Mouse (Mus musculus): ENCODE results near the gene Hint1.
A peak's percentile ranks its signal among the peaks of the same experiment; 100 is the strongest.

Gene Hint1

DNA sequence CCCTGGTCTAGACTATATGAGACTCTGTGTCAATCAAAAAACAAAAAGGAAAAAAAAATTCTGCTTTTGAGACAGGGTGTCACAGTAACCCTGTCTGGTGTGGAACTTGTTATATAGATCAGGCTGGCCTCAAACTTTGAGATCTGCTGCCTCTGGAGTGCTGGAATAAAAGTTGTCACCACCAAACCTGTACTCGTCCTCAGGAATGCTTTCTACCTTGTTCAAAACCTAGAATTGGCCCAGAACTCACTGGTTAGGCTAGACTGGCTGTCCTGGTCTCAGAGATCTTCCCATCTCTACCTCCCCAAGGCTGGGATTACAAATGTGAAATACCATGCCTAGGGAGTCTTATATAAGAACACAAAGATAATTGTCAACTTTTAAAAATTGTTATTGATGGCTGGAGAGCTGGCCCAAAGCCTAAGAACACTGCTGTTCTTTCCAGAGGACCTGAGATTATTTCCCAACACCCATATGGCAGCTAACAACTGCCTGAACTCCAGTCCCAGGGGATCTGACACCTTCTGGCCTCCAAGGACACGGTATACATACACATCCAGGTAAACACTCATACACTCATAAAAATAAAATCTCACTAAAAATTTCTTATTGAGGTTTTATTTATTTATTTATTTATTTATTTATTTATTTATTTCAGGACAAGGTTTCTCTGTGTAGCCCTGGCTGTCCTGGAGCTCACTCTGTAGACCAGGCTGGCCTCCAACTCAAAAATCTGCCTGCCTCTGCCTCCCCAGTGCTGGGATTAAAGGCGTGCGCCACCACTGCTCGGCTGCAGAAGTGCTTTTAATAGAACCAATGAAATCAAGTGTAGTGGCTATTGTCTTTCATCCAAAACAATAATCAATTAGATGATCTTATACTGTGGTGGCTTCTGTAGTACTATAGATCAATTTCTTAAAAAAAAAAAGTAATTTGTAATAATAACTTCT, 4.4 kb upstream of the Hint1 start:
- no peak for DNase-seq (ENCODE audit: low spot score)

GRCm38 (mm10) chr11:54862621-54863520, 3.3 kb upstream of the Hint1 start:
- DNase-seq (ENCODE audit: low spot score), result peak; percentile 40

- no peak for DNase-seq (ENCODE audit: low spot score)
Measured at GRCm38 (mm10) chr11:54865330-54866085, 675 bp upstream of the Hint1 start.

- no peak for DNase-seq (ENCODE audit: low spot score)
Measured at GRCm38 (mm10) chr11:54867049-54867385, 834 bp downstream of the Hint1 start.

DNA sequence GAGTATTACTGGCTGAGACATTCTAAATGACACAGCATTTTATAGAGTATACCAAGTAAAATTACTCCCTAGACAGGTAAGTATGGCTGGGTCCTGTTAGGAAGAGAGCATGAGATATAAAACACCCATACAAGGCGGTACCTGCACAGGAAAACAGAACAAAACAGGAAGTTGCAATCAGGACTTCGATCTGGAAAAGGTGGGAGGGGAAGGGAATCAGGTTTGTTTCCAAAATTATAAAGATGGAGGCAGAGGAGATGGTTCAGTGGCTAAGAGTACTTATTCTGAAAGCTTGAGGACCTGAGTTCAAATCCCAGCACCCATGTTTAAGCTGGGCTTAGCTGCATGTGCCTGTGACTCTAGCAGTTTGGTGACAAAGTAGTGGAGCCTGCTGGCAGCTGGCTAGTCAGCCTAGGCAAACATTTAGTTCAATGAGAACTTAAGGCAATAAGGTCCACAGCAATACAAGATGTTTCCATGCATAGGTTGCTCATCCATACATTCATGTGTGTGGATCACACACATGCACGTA, 1.8 kb downstream of the Hint1 start:
- no peak for DNase-seq (ENCODE audit: low spot score)

DNA sequence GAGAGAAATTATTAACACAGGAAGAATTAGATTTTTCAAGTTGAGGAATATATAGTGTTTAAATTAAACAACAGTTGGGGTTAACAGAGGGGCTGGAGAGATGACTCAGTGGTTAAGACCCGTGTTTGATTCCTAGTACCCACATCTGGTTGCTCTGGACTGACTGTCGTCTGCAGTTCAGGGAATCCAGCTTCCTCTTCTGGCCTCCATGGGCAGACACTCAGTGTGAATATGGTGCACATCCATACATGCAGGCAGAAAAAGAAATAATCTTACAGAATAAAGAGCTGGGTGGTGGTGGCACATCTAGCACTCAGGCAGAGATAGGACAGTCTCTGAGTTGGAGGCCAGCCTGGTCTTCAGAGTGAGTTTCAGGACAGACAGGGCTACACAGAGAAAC, 2.3 kb downstream of the Hint1 start:
- no peak for DNase-seq (ENCODE audit: low spot score)

GRCm38 (mm10) chr11:54869318-54869717, 3.1 kb downstream of the Hint1 start:
- DNase-seq (ENCODE audit: low spot score), result peak; percentile 31

- no peak for DNase-seq (ENCODE audit: low spot score)
Measured at GRCm38 (mm10) chr11:54871831-54872537, 5.8 kb downstream of the Hint1 start.

GRCm38 (mm10) chr11:54876031-54876430, 9.8 kb downstream of the Hint1 start:
- no peak for DNase-seq (ENCODE audit: low spot score)

- no peak for DNase-seq (ENCODE audit: low spot score)
Measured at GRCm38 (mm10) chr11:54878893-54879292, 12.7 kb downstream of the Hint1 start.

DNA sequence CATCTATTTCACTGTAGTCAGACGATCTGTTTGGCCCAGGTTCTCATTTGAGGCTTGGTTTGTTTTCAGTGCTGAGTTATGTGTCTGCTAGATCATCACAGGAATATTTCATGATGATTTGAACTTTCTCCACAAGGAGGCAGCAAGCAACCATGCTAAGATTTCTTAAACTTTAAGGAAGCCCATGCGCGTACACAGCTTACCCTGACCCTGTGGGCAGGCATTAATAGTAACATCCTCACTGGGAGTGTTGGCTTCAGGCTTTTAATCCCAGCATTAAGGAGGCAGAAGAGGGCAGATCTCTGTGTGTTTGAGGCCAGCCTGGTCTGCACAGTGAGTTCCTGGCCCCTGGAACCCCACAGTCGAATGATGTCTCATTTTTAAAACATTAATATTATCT, 13.3 kb downstream of the Hint1 start:
- DNase-seq (ENCODE audit: low spot score), result no peak

DNA sequence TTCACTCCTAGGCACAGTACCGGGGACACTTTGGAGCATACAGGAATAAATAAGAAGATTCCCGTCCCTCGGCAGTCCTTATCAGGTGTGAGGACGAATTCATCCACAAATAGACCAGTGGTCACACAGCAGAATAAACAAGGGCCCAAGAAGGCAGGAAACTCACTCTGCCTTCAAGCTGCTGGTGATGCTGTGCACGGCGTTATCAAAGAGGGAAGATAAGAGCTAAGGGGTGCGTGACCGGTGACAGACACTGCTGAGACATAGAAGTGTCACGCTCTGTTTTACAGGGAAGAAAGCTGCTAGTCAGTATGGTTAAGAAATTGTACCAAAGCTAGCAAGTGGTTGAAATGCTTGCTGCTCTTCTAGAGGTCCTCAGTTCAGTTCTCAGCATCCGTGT, 13.7 kb downstream of the Hint1 start:
- DNase-seq (ENCODE audit: low spot score), result no peak

DNA sequence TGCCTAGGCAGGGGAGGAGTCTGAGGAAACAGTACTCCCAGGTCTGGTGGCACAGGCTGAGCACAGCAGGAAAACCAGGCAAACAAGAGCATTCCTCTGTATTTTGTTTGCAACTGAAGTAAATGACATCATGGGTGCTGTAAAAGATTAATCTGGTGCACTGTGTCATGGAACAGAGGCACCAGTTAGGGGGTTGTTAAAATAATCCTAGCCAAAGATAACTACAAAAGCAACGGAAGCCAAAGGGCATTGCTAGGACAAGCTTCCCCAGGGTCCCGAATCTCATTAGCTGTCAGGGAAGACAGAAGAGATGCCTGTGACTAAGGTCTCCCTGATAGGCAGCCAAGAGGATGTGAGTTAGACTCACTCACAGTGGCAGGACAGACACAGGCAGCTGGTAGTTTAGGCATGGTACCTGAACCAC, 14.9 kb downstream of the Hint1 start:
- DNase-seq (ENCODE audit: low spot score), result no peak

- DNase-seq (ENCODE audit: low spot score), result no peak
Measured at GRCm38 (mm10) chr11:54882671-54883070, 16.5 kb downstream of the Hint1 start.

DNA sequence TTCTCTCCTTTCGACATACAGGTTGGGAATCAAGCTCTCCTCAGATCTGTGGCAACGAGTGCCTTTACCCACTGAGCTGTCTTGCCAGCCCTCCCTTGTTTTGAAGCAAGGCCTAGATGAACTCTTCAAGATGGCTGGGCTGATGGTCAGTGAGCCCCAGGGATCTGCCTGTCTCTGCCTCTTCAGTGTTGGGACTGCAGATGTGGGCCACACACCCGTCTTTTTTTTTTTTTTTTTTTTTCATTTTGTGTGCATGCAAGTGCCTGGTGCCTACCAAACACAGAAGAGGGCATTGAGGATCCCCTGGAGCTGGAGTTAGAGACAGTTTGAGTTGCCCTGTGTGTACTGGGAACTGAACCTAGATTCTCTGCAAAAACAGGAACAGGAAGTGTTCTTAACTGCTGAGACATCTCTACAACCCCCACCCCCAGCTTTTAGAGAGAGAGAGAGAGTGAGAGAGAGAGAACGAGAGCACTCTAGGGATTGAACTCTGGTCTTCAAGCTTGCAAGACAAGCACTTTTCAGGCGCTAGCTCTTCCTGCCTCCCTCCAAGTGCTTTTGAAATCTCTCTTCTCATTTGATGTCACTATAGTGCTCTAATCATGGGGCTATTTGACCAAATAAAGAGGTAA, 18.1 kb downstream of the Hint1 start:
- no peak for DNase-seq (ENCODE audit: low spot score)

GRCm38 (mm10) chr11:54884937-54885336, 18.8 kb downstream of the Hint1 start:
- no peak for DNase-seq (ENCODE audit: low spot score)

DNA sequence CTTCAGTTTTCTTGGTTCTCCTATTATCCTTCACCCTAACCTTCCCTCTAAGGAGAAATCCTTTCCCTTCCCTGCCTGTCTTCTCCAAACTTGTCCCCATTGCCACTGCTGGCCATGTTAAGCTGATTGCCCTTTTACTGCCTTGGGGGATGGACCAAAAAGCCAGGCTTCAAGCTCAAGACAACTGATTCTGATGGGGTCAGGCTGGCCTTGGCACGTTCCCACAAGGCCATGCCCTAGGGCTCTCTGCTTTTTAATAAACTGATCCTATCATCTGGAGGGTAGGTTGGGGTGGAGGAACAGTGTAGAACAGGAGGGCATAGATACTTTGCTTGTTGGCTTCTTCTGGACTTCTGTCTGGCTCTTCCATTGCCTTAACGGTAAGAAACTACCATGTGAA, 19.2 kb downstream of the Hint1 start:
- DNase-seq (ENCODE audit: low spot score), result no peak

DNA sequence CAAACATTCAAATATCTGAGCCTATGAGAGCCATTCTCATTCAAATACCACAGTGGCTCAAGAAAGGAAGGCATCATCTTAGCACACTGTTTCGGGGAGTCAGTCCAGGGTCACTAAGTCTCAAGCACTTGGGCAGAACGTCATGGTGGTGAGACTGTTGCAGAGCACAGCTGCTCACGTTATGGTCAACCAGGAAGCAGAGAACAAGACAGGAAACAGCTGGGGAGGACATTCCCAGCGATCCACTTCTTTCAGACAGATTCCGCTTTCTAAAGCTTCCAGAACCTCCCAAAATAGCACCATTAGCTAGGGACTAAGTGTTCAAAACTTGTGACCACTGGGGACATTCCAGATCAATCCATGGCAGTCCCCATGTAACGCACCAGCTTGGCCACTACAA, 21.7 kb downstream of the Hint1 start:
- DNase-seq (ENCODE audit: low spot score), result no peak

DNA sequence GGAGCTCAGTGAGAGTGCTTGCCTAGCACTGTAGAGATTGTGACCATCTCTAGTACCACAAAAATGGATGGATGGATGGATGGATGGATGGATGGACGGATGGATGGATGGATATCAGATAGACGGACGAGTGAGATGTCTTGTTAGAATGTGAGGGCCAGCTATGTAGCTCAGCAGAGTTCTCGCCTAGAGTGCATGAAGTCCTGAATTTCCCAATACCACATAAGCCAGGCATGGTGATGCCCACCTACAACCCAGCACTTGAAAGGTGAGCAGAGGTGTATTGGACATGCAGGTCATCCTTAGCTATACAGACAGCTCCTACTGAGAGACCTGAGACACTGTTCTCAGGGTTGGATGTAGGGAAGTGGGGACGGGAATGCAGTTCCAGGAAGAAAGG, 25.2 kb downstream of the Hint1 start:
- DNase-seq (ENCODE audit: low spot score), result no peak

- DNase-seq (ENCODE audit: low spot score), result no peak
Measured at GRCm38 (mm10) chr11:54892091-54892490, 25.9 kb downstream of the Hint1 start.

DNA sequence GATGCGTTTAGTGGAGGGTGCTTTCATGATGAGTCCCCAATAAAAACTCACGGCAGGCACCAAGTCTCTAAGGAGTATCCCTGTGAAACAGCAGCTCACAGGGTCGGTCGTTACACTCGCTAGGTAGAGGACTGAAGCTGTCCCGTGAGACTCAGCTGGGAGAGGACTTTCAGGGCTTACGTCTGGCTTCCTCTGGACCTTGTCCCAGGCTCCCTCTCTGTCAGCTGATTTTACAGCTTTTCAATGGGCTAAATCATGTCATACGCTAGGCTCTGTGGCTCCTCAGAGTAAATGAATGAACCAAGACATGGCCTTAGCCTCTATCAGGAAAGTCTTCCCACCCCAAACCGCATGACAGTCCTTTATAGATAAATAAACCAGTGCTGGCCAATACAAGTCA, 28.4 kb downstream of the Hint1 start:
- DNase-seq (ENCODE audit: low spot score), result no peak

Data from c-Kit-positive CD71-positive TER-119-positive erythroid progenitor cells, embryonic 14.5 days (primary cell).